Mouse (Mus musculus): ENCODE results near the gene Ssbp3. TPM values are rescaled to one million over a fixed set of nuclear protein-coding genes. Genes with fewer than 3 reads are reported as not detected.

The Ssbp3 gene
- polyA plus RNA-seq, 1 experiment from 2014 or later, result 43.3 TPM

DNA sequence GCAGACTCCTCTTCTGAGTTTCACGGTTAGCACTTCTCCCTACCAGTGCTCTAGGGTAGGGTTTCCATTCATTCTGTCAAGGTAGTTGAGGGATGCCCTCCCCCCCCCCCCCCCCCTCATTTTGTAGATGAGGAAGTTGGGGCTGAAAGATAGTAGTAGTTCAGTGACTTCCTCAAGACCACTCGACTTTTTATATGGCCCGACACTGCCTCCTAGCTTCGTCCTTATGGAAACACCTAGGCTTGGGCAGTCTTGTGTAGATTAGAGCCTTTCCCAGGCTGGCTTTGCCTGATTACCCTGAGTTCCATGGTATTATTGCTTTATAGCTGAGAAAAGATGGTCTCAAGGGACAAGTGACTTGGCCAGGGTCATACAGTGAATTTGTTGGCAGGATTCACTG lies 41.0 kb downstream of the Ssbp3 start:
- Histone ChIP-seq H3K4me3 (ENCODE audit: control insufficient read depth in 1 of 2, insufficient read depth in 1 of 2, low read depth in 1 of 2, low read length in 2 of 2) (no peak overlapping the region), H3K9me3 (ENCODE audit: control insufficient read depth, low read length) (no peaks in the 10 kb centered on the region), H3K4me1 (ENCODE audit: control insufficient read depth in 2 of 2, insufficient read depth in 2 of 2, low read length in 2 of 2) (peaks cover 36 to 71% of the 10 kb centered on the region in 2 experiments), H3K4me2 (ENCODE audit: low read length) (no peak overlapping the region), H3K36me3 (ENCODE audit: control insufficient read depth, insufficient read depth, low read length) (0 out of 2 replicates have a peak, but pooled peaks cover 6% of the 10 kb centered on the region), H3K9ac (ENCODE audit: low read length) (no peak overlapping the region), H3K27ac (replicated peaks in 1 of 2; ENCODE audit: control insufficient read depth in 1 of 2, insufficient read depth in 1 of 2, low read depth in 2 of 2, low read length in 2 of 2) (no peak overlapping the region), H3K27me3 (ENCODE audit: control insufficient read depth, insufficient read depth, low read length) (no peaks in the 10 kb centered on the region)
- ATAC-seq (ENCODE audit: insufficient number of reproducible peaks, insufficient read depth, low FRiP score, low read depth), result no peak
- WGBS, result 50% methylated on average over 4 of the region's 4 CpGs

DNA sequence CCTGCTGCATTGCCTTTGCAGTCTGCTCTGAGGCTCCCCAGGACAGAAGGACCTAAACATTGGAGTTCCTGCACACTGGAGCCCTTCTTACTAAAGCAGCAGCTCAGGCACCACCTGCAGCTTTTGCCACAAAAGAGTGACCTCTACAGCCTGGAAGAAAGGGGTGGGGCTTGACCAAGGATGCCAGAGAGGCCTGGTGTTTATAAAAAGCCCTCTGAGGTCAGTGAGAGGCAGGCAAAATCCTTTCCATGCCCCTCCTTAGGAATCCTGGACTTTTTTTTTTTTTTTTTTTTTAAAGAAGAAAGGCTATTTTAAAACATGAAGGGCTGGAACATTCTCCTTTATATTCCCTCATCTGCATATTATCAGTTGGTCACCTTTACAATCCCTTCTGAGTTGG lies 42.7 kb downstream of the Ssbp3 start:
- Histone ChIP-seq H3K9ac (ENCODE audit: low read length) (peak overlapping the region; percentile 52; the same call in 1 of the 2 replicates), H3K27me3 (ENCODE audit: control insufficient read depth, insufficient read depth, low read length) (no peaks in the 10 kb centered on the region), H3K4me1 (ENCODE audit: control insufficient read depth in 2 of 2, insufficient read depth in 2 of 2, low read length in 2 of 2) (peaks cover 40 to 75% of the 10 kb centered on the region in 2 experiments), H3K9me3 (ENCODE audit: control insufficient read depth, low read length) (no peaks in the 10 kb centered on the region), H3K27ac (replicated peaks in 1 of 2; ENCODE audit: control insufficient read depth in 1 of 2, insufficient read depth in 1 of 2, low read depth in 2 of 2, low read length in 2 of 2) (peak overlapping the region; percentile 66 to 74), H3K4me3 (ENCODE audit: control insufficient read depth in 1 of 2, insufficient read depth in 1 of 2, low read depth in 1 of 2, low read length in 2 of 2) (no peak overlapping the region), H3K36me3 (ENCODE audit: control insufficient read depth, insufficient read depth, low read length) (0 out of 2 replicates have a peak, but pooled peaks cover 6% of the 10 kb centered on the region), H3K4me2 (ENCODE audit: low read length) (no peak overlapping the region)
- ATAC-seq (ENCODE audit: insufficient number of reproducible peaks, insufficient read depth, low FRiP score, low read depth), result no peak

- H3K9ac ChIP-seq (ENCODE audit: low read length), result peak overlapping the region; percentile 52
- H3K27me3 ChIP-seq (ENCODE audit: control insufficient read depth, insufficient read depth, low read length), result no peaks in the 10 kb centered on the region
- H3K9me3 ChIP-seq (ENCODE audit: control insufficient read depth, low read length), result no peaks in the 10 kb centered on the region
- H3K4me2 ChIP-seq (ENCODE audit: low read length), result no peak overlapping the region
- ATAC-seq (ENCODE audit: insufficient number of reproducible peaks, insufficient read depth, low FRiP score, low read depth), result no peak
- peak overlapping the region; percentile 66 to 74 for H3K27ac ChIP-seq (replicated peaks in 1 of 2; ENCODE audit: control insufficient read depth in 1 of 2, insufficient read depth in 1 of 2, low read depth in 2 of 2, low read length in 2 of 2)
- H3K4me1 ChIP-seq (ENCODE audit: control insufficient read depth in 2 of 2, insufficient read depth in 2 of 2, low read length in 2 of 2), result peaks cover 38 to 70% of the 10 kb centered on the region in 2 experiments
- 0 out of 2 replicates have a peak, but pooled peaks cover 6% of the 10 kb centered on the region for H3K36me3 ChIP-seq (ENCODE audit: control insufficient read depth, insufficient read depth, low read length)
- no peak overlapping the region for H3K4me3 ChIP-seq (ENCODE audit: control insufficient read depth in 1 of 2, insufficient read depth in 1 of 2, low read depth in 1 of 2, low read length in 2 of 2)
- 80% methylated on average over 5 of the region's 5 CpGs for whole genome bisulfite sequencing
Observed at GRCm38 (mm10) chr4:106953760-106954159, 43.3 kb downstream of the Ssbp3 start.

GRCm38 (mm10) chr4:106955729-106956712 lies 45.5 kb downstream of the Ssbp3 start:
- Histone ChIP-seq H3K4me1 (ENCODE audit: control insufficient read depth in 2 of 2, insufficient read depth in 2 of 2, low read length in 2 of 2) (peaks cover 28 to 49% of the 10 kb centered on the region in 2 experiments), H3K27me3 (ENCODE audit: control insufficient read depth, insufficient read depth, low read length) (no peaks in the 10 kb centered on the region), H3K9me3 (ENCODE audit: control insufficient read depth, low read length) (no peaks in the 10 kb centered on the region), H3K9ac (ENCODE audit: low read length) (peak overlapping the region; percentile 51), H3K4me3 (ENCODE audit: control insufficient read depth in 1 of 2, insufficient read depth in 1 of 2, low read depth in 1 of 2, low read length in 2 of 2) (no peak overlapping the region), H3K36me3 (ENCODE audit: control insufficient read depth, insufficient read depth, low read length) (0 out of 2 replicates have a peak, but pooled peaks cover 6% of the 10 kb centered on the region), H3K27ac (replicated peaks in 1 of 2; ENCODE audit: control insufficient read depth in 1 of 2, insufficient read depth in 1 of 2, low read depth in 2 of 2, low read length in 2 of 2) (peak overlapping the region in 1 of 2 experiments; percentile 46; a peak in 2 of 4 replicates), H3K4me2 (ENCODE audit: low read length) (peak overlapping the region; percentile 5; the same call in 1 of the 2 replicates)
- WGBS, result 40% methylated on average over 19 of the region's 19 CpGs
- ATAC-seq (ENCODE audit: insufficient number of reproducible peaks, insufficient read depth, low FRiP score, low read depth), result peak; percentile 18; the same call in 1 of the 2 replicates

DNA sequence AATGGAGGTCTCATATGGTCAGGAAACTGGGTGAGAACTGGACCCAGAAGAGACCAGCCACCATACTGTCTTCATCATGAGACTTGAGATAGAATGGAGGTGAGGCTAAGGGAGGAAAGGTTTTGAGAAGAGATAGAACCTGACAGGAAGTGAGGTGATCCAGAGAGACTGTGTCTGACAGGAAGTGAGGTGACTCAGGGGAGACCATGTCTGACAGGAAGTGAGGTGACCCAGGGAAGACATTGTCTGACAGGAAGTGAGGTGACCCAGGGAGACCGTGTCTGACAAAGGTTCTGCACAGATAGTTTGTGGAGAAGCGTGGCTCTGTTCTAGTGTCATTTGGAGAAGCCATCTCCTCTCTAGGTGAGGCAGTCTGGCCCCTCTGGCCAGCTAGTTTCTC lies 47.6 kb downstream of the Ssbp3 start:
- Histone ChIP-seq H3K4me1 (ENCODE audit: control insufficient read depth in 2 of 2, insufficient read depth in 2 of 2, low read length in 2 of 2) (peaks cover 24 to 40% of the 10 kb centered on the region in 2 experiments), H3K36me3 (ENCODE audit: control insufficient read depth, insufficient read depth, low read length) (0 out of 2 replicates have a peak, but pooled peaks cover 6% of the 10 kb centered on the region), H3K4me2 (ENCODE audit: low read length) (no peak overlapping the region), H3K27ac (replicated peaks in 1 of 2; ENCODE audit: control insufficient read depth in 1 of 2, insufficient read depth in 1 of 2, low read depth in 2 of 2, low read length in 2 of 2) (no peak overlapping the region), H3K9ac (ENCODE audit: low read length) (no peak overlapping the region), H3K9me3 (ENCODE audit: control insufficient read depth, low read length) (no peaks in the 10 kb centered on the region), H3K27me3 (ENCODE audit: control insufficient read depth, insufficient read depth, low read length) (no peaks in the 10 kb centered on the region), H3K4me3 (ENCODE audit: control insufficient read depth in 1 of 2, insufficient read depth in 1 of 2, low read depth in 1 of 2, low read length in 2 of 2) (no peak overlapping the region)
- WGBS, result 68% methylated on average over 2 of the region's 2 CpGs
- ATAC-seq (ENCODE audit: insufficient number of reproducible peaks, insufficient read depth, low FRiP score, low read depth), result no peak

- no peak overlapping the region for H3K4me2 ChIP-seq (ENCODE audit: low read length)
- no peak for ATAC-seq (ENCODE audit: insufficient number of reproducible peaks, insufficient read depth, low FRiP score, low read depth)
- H3K27ac ChIP-seq (replicated peaks in 1 of 2; ENCODE audit: control insufficient read depth in 1 of 2, insufficient read depth in 1 of 2, low read depth in 2 of 2, low read length in 2 of 2), result no peak overlapping the region
- H3K9me3 ChIP-seq (ENCODE audit: control insufficient read depth, low read length), result no peaks in the 10 kb centered on the region
- peaks cover 21 to 36% of the 10 kb centered on the region in 2 experiments for H3K4me1 ChIP-seq (ENCODE audit: control insufficient read depth in 2 of 2, insufficient read depth in 2 of 2, low read length in 2 of 2)
- H3K9ac ChIP-seq (ENCODE audit: low read length), result no peak overlapping the region
- 82% methylated on average over 3 of the region's 3 CpGs for WGBS
- H3K4me3 ChIP-seq (ENCODE audit: control insufficient read depth in 1 of 2, insufficient read depth in 1 of 2, low read depth in 1 of 2, low read length in 2 of 2), result no peak overlapping the region
- H3K27me3 ChIP-seq (ENCODE audit: control insufficient read depth, insufficient read depth, low read length), result no peaks in the 10 kb centered on the region
- H3K36me3 ChIP-seq (ENCODE audit: control insufficient read depth, insufficient read depth, low read length), result 0 out of 2 replicates have a peak, but pooled peaks cover 6% of the 10 kb centered on the region
Observed at GRCm38 (mm10) chr4:106958561-106958960, 48.1 kb downstream of the Ssbp3 start.

- Histone ChIP-seq H3K4me1 (ENCODE audit: control insufficient read depth in 2 of 2, insufficient read depth in 2 of 2, low read length in 2 of 2) (peaks cover 21 to 35% of the 10 kb centered on the region in 2 experiments), H3K9me3 (ENCODE audit: control insufficient read depth, low read length) (no peaks in the 10 kb centered on the region), H3K9ac (ENCODE audit: low read length) (no peak overlapping the region), H3K36me3 (ENCODE audit: control insufficient read depth, insufficient read depth, low read length) (no peaks in the 10 kb centered on the region), H3K4me2 (ENCODE audit: low read length) (no peak overlapping the region), H3K27me3 (ENCODE audit: control insufficient read depth, insufficient read depth, low read length) (no peaks in the 10 kb centered on the region), H3K27ac (replicated peaks in 1 of 2; ENCODE audit: control insufficient read depth in 1 of 2, insufficient read depth in 1 of 2, low read depth in 2 of 2, low read length in 2 of 2) (no peak overlapping the region), H3K4me3 (ENCODE audit: control insufficient read depth in 1 of 2, insufficient read depth in 1 of 2, low read depth in 1 of 2, low read length in 2 of 2) (no peak overlapping the region)
- no peak for ATAC-seq (ENCODE audit: insufficient number of reproducible peaks, insufficient read depth, low FRiP score, low read depth)
- 79% methylated on average over 12 of the region's 12 CpGs for WGBS
Observed at GRCm38 (mm10) chr4:106959506-106960302, 49.2 kb downstream of the Ssbp3 start.

Measured in heart, embryonic 14.5 days (tissue).